Mouse (Mus musculus): ENCODE results near the gene Cyp4f39.
"Not testable (repeated sequence)": the region's sequence is repeated elsewhere in the genome, so short reads cannot be mapped to it uniquely, and the experiment has no call there.

The Cyp4f39 gene

DNA sequence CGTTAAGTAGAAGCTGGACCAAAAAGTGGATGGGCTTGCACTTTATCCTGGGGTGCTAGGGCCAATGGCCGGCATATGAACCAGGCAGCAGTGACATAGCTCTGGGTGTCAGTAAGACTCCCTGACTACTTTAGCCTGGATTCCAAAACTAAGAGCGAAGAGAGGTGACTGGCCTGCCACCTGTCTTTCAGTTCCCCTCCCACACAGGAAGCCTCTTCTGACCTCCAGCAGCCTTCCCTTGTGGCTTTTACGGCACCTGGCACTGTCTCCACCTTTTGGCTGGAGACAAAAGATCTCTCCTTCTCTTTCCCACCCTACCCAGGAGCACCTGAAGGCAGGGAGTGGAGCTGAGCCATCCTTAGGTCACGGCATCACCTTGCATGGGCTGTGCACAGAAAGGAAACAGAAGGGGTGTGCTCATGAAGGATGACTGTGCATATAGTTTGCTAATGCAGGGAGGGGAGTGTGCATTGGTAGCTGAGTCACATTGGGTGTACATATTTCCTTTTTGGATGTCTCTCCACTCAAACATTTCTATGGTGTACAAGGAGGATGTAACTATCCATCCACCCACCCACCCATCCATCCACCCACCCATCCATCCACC lies 22.5 kb downstream of the Cyp4f39 start:
- DNase-seq (ENCODE audit: low read depth, low spot score): no peak

DNA sequence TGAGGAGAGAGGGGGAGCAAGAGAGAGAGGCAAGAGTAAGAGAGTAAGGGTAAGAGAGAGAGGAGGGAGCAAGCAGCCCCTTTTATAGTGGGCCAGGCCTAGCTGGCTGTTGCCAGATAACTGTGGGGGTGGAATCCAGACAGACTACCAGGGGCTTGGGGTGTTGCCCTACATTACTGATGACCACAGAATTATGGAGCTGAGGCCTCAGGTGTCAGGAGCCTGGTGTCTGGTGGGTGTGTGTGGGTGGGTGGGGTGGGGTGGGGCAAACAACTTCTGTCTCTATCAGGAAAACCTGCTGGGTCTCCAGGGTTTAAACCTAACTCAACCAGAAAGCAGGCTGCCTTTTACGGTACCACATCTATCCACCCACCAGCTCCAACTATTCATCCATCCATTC lies 24.7 kb downstream of the Cyp4f39 start:
- no peak for DNase-seq (ENCODE audit: low read depth, low spot score)

DNA sequence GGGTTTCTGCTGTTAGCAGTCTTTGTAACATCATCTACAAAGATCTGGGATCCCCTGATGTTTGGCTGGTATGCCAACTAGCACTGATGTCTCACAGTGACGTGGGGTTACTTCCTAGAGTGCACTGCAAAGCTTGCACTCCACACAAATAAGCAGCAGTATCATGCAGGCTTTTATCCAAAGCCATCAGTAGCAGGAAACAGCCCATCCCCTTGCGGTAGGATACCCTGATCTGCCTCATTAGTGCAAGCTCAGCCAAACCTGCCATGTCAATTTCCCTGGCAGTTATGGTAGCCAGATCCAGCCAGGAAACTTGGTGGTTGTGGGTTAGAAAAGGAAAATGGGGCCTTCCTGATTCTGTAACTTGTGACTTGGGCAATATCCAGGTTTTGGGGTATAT lies 26.2 kb downstream of the Cyp4f39 start:
- DNase-seq (ENCODE audit: low read depth, low spot score): no peak

DNA sequence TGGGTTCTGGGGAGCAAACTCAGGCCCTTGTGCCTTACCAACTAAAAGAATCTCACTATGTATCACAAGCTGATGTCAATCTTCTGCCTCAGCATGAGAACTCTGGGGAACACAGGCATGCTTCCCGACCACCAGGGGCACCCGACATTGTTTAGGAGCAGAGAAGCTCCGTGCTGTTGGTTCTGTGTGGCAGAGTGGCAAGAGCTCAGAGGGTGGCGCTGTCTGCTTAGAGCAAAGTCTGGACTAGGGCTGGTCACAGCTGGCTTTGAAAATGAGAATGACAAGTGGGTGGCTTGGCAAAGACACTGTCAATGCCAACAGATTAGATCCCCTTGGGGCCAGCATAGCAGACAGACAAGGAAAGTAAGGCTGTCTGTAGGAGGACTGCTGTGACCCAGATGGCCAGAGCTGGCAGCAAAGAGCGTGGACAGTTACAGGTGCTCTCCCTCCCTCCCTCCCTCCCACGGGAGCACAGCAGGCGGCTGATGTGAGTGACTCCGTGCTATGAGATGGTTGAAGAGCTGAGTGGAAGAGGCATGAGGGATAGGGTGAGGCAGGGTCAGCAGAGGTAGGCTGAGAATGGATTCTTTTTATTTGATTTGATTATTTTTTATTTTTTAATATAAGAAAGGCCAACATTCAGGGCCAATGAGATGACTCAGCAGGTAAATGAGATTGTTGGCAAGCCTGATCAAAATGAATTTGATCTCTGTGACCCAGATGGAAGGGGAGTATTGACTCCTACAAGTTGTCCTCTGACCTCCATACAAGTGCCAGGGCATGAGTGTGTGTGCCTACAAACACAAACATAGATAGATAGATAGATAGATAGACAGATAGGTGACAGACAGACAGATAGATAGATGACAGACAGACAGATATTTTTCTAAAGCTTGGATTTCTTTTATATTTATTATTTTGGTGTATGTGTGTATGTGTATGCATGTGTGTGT lies 27.3 kb downstream of the Cyp4f39 start:
- DNase-seq (ENCODE audit: low read depth, low spot score): no peak

DNA sequence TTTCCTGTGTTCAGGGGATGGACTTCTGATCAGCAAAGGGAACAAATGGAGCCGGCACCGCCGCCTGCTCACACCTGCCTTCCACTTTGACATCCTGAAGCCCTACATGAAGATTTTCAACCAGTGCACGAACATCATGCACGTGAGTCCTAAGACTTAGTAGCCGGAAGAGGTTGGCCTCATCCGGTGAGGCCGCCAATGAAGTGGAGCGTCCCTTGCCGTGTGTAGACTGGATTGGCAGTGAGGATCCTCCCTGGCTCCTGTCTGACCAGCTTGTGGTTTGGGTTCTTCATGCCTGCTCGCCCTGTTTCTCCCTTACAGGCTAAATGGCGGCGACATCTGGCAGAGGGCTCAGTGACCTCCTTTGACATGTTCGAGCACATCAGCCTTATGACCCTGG lies 29.2 kb downstream of the Cyp4f39 start:
- DNase-seq (ENCODE audit: low read depth, low spot score): no peak

DNA sequence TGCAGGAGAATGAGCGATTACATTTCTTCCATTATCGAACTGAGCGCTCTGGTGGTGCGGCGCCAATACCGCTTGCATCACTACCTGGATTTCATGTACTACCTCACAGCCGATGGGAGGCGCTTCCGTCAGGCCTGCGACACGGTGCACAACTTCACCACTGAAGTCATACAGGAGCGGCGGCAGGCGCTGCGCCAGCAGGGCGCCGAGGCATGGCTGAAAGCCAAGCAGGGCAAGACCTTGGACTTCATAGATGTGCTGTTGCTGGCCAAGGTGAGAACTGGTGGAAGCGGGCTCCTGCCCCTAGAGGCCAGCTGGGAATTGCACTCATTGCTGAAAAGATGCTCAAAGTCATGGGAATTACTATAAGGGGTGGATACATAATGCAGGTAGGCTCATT lies 30.7 kb downstream of the Cyp4f39 start:
- peak; percentile 73 for DNase-seq (ENCODE audit: low read depth, low spot score)

DNA sequence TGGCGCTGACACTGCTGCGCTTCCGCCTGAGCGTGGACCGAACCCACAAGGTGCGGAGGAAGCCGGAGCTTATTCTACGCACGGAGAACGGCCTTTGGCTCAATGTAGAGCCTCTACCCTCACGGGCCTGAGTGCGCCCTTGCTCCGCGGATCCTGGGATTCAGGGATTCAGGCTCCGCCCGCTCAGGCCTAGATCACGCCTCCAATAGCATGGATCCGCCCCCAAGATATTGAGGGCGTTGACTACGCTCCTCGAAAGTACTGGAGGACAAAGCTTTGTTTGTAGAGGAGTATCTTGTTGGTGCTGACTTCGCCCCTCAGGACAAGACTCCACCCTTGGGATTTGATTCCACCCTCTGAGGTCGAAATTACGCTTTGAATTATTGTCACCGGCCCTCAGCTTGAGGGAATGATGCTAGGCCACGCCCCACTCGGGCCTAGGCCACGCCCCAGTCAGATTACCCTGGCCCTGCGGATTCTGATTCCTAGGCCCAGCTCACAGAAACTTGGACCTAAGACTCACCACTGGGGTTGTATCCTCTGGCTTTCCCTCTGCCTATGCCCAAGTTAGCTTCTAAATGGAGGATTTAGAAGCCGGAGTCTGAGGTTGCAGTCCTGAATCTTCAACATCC lies 39.9 kb downstream of the Cyp4f39 start:
- DNase-seq (ENCODE audit: low read depth, low spot score): no peak

DNA sequence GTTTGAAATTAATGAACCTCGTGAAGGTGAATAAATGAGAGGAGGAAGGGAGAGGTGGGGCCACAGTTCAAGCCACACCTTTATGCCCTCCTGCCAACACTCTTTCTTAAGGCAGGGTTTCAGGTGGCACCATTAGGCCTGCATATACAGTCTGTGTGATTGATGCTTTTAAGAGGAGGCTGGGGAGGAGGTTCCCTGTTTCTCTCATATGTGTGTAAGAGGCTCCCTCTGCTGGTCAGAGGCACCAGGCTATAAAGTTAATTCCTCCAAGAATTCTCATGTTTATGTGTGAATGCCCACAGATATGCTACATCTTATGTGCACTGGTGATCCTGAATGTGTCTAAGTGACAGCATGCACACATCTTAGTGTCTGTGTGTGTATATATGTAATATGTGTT lies 42.1 kb downstream of the Cyp4f39 start:
- peak; percentile 54 for DNase-seq (ENCODE audit: low read depth, low spot score)

DNA sequence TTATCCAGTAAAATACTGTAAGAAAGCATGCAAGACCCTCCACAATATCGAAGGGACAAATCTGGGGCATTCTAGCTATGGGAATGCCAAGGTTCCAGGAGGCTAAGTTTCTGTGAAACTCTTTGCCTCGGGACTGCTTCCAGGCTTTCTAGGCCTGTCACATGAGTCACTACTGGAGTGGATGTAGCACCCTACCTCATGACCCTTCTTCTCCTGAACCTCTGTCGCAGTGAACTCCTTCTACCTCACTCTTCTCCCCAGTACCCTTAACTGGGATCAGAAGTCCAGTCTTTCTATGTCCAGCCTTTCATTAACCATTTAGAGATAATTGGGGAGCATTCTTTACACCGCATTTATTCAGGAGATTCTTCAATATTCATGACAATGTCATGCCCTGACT lies 48.0 kb downstream of the Cyp4f39 start:
- DNase-seq (ENCODE audit: low read depth, low spot score): not testable (repeated sequence)

DNA sequence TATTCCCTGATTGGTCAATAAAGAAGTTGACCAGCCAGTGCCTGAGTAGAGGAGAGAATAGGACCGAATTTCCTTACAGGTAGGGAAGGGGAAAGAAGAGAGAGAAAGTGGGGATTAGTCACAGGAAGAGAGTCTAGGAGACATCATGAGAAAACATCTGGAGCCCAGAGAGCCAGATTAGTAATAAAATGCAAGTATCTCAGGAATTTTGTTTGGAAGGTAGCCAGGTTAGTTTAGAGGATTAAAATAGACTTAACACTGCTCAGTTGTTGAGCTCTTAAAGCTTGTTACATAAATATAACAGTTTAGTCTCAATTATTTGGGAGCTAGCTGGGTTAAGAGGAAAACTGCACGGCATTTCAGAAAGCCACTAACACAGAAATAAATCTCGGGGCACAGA lies 48.5 kb downstream of the Cyp4f39 start:
- no peak for DNase-seq (ENCODE audit: low read depth, low spot score)

DNA sequence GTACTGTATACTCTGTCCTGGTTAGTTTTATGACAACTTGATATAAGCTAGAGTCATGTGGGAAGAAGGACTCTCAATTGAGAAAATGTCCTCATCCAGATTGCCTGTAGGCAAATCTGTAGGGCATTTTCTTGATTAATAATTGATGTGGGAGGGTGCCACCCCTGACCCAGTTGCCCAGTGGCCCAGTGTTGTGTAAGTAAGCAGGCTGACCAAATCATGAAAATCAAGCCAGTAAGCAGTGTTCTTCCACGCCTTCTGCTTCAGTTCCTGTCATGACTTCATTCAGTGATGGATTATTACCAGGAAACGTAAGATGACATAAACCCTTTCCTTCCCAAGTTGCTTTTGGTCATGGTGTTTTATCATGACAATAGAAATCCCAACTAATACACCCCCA lies 50.6 kb downstream of the Cyp4f39 start:
- DNase-seq (ENCODE audit: low read depth, low spot score): no peak

DNA sequence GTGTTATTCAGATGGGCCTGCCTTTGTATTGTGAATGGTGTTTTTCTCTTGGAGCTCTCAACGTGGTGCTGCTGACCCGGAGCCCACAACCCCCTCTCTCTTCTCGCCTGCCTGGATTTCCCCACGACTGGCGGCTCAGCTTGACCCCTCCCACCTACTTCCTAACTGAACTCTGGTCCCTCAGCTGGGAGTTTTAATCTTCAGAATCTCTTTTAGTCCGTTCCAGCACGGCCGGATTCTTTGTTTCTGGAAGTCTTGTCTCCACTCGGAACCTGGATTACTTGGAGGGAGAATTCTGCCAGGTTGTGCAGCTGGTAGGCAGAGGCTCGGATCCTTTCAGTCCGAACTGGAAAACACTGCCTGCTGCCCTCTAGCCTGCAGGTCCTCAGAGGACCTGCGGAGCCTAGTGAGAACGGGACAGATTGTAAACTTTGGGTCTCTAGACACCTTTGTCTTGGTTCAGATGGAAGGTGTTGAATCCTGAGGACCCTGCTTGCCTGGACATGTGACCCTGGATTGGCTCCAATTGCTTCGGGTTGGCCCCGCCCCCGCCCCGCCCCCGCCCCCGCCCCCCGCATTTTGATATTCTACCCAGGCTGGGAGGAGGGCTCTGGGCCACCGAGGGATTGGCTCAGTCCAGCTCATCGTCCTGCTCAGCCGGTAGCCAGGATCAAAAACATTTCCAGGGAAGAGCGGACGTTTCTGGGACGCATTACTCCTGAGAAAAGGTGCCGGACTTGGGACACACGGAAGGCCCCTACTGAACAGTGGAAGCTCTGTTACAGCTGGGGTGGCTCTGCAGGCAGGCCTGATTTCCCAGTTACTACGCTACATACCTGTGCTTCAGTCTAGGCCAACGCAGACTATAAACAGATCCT lies 53.6 kb downstream of the Cyp4f39 start, which contains the start of gene Cyp4f17:
TSS of gene Cyp4f17 (plus strand) at position 200 of the 878 bp plus-strand sequence.
- peak; percentile 31 for DNase-seq (ENCODE audit: low read depth, low spot score)

DNA sequence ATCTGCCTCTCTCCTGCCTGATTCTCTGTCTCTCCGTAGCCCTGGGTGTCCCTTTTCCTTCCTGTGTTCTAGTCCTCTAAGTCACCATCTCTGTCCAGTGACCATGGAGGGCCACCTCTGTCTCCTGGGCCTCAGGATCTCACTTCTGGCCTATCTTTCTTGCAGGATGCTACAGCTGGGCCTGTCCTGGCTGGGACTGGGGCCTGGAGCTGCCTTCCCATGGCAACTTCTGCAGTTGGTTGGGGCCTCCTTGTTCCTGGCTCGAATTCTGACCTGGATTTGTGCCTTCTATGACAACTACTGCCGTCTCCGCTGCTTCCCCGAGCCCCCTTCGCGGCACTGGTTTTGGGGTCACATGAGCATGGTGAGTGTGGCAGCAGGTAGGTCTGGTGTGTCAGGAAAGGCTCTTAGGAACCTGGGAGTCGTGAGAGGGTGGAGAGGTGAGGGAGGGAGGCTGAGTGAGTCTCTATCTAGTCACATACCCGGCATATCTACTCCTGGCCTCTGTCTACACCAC lies 54.3 kb downstream of the Cyp4f39 start:
- DNase-seq (ENCODE audit: low read depth, low spot score): no peak

DNA sequence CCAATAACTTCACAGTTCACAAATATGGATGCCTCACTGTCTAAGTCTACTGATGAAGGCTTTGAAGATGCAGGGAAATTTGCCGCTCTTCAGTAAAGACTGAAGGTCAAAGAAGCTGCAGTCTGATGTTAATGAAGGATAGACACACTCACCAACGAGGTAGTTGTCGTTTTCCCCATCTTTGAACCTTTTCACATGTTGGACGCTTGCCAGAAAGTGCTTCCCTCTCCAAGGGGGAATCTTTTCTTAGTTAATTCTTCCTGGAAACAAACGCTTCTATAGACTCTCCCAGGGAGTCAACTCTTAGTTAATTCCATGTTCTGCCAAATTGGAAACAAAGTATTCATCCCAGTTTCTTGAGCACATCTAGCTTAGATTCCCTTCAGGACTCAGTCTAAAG lies 63.6 kb downstream of the Cyp4f39 start:
- no peak for DNase-seq (ENCODE audit: low read depth, low spot score)

DNA sequence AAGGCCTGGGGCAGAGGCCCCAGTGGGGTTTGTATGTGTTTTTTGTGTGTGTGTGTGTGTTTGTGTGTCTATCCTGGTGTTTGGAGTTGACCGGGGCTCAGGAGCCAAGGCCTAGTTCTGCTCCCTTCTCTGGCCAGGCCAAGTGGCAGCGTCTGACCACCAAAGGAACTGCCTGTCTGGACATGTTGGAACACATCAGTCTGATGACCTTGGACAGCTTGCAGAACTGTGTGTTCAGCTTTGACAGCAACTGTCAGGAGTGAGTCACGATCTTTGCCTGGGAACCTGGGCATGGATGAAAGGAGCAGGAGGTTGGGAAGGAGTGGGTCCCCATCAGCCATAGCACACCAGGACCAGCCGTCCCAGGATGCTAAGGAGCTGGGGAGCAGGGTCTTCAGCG lies 69.5 kb downstream of the Cyp4f39 start:
- DNase-seq (ENCODE audit: low read depth, low spot score): no peak

DNA sequence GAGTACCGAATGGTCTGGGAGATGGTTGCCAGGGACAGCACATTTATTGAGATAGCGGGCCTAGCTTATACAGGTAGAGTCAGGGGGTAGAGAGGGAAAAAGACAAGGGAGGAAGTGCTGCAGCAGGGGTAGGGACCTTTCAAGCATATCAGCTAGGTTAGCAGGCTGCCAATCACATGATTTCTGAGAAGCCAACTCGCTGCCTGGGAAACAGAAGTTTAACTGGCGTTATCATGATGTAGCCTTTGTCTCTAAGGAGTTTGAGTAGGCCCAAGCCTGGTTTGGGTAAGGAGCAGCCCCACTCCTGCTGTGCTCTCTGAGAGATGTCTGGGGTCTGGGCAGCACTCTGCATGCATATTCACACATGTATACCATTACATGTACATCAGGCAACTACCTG lies 69.9 kb downstream of the Cyp4f39 start:
- no peak for DNase-seq (ENCODE audit: low read depth, low spot score)

DNA sequence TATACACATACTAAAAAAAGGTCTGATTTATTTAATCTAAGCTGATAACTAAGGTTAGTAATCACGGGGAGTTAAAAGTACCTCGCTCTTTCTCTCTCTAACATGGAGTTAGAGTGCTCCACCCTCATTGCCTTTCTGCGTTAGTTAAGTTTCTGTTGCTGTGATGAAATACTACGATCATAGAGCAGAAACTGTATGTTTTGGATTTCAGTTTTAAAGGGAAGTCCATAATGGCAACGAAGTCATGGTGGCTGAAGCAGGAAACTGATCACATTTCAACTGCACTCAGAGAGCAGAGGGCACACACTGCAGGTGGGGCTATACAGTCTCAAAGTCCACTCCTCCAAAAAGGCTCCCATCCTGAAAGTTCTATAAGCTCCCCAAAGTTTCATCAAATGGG lies 70.3 kb downstream of the Cyp4f39 start:
- no peak for DNase-seq (ENCODE audit: low read depth, low spot score)

DNA sequence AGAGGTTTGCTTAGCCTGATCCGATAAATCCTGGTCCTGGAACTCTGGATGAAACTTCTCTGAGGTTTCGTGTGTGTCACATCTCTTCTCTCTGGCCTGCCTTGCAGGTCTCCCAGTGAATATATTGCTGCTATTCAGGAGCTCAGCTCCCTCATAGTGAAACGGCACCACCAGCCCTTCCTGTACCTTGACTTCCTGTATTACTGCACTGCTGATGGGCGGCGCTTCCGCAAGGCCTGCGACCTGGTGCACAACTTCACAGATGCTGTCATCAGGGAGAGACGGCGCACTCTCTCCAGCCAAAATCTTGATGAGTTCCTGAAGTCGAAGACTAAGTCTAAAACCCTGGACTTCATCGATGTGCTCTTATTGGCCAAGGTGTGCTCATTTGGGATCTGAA lies 71.4 kb downstream of the Cyp4f39 start:
- no peak for DNase-seq (ENCODE audit: low read depth, low spot score)

DNA sequence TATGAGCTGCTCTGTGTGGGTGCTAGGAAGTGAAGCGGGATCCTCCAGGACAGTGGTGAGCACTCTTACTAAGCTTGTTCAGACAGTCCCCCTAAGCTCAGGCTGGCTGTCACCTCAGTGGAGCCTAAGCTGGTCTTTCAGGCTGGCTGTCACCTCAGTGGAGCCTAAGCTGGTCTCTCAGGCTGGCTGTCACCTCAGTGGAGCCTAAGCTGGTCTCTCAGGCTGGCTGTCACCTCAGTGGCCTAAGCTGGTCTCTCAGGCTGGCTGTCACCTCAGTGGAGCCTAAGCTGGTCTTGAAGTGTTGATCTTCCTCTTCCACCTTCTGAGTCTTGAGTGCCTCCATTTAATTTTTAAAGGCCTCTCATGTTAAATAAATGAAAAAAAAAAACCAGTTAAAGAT lies 73.8 kb downstream of the Cyp4f39 start:
- not testable (repeated sequence) for DNase-seq (ENCODE audit: low read depth, low spot score)

DNA sequence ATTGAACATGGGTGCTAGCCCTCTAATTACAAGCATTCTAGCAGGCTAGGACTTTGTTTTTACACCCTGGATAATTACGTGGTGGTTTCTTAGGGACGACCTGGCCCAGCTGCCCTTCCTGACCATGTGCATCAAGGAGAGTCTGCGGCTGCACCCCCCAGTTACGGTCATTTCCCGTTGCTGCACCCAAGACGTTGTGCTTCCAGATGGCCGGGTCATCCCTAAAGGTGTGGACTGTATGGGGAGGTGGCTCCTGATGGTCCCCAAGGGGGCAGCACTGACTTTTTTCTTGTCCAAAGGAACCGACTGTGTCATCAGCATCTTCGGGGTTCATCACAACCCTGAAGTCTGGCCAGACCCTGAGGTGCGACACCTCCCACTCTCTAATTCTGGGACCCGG lies 75.2 kb downstream of the Cyp4f39 start:
- no peak for DNase-seq (ENCODE audit: low read depth, low spot score)
